Mouse (Mus musculus) urinary bladder, adult 18-20 months (tissue): ENCODE data around the gene BC107364.
"Not testable (repeated sequence)": the region's sequence is repeated elsewhere in the genome, so short reads cannot be mapped to it uniquely, and the experiment has no call there.

Source experiments
- DNase-seq, 2 experiments: peaks; one replicate each; pipeline ENCODE4 v3.0.0; 2022; ENCODE audit warnings: low spot score in 2 of 2, mixed read lengths in 2 of 2

The BC107364 gene

DNA sequence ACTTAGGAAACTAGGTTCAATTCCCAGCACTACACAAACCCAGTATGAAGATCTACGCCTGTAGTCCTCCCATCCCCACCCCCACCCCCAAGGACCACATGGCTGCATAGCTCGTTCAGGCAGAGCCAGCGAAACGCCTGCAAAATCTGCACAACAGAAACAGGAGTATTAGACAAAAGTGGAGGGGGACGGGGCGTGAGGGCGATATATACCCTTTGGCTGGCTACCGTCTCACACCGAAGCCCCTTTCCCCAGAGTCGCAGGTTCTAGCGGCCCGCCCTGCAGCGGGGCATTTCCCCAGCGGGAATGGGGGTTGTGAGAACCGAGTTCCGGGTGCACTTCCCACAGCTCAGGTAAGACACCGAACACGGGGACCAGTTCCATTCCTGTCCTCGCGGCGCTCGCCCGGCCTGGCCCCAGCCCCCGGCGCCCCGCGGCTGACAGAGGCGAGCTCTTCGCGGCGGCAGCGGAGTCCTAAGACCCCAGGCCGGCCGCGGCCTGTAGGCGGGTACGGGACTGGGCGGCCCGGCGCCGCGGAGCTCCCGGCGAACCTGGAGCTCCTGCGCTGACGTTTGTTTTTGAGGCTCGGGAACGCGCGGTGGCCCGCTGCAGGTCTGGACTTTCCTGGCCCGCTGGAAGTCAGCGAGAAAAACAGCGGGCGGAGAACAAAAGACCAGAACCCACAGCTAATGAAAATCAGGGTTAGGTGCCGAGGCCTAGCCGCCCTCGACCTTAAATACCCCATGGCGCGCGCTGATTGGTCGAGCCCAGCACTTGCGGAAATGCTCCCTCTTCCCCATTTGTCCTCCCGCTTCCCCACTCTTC lies 37.8 kb downstream of the BC107364 start:
- peak; percentile 68 to 70 for DNase-seq

DNA sequence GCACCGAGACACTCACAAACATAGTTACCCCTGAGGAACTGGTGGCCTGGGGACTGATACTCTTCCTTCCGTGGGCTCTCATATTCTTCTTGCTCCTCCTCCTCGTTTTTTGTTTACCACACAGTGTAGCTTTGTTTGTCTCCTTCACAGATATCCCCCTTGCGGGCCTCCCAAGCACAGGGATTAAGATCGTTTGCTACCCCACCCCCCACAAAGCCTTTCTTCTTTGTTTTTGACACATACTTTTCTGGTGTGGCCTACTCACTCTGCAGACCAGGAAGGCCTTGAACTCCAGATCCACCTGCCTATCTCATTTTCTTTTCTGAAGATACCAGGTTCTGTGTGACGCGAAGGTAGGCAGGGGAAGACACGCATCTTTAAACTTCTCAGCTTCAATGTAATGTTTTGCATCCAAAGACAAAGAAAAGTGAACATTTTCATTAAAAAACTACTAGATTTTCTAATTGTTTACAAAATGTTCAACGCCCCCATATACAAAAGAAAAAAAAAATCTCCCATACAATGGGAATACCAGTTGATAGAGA lies 38.5 kb downstream of the BC107364 start:
- DNase-seq = no peak

DNA sequence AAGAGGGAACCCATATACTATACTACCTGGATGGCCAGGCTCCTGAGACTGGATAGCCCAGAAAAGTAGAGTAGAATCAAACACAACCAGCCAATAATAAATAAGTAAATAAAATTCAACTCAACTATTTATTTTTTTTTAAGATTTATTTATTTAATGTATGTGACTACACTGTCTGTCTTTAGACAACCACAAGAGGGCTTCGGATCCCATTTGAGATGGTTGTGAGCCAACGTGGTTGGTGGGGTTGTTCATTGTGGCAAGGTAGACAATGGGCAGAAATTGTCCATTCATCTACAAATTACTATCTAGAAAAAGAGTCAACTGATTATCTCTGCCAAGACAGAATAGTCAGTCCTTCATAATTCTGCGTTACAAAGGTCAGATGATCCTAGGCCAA lies 40.3 kb downstream of the BC107364 start:
- DNase-seq = no peak

DNA sequence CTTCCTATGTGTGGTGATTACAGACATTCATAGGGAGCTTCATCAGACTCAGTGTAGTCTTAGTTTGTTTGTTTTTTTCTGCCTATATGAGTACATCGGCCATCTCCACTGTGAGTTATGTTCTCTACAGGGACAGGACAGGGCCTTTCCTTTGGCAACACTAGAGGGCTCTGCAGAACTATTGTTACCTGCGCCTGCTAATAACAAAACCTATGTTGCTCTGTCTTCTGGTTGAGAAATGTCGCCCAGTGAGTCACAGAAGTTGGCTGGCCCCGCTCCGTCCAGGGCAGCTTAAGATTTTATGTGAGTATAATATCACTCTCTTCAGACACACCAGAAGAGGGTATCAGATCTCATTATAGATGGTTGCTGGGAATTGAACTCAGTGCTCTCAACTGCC lies 41.1 kb downstream of the BC107364 start:
- no peak for DNase-seq

DNA sequence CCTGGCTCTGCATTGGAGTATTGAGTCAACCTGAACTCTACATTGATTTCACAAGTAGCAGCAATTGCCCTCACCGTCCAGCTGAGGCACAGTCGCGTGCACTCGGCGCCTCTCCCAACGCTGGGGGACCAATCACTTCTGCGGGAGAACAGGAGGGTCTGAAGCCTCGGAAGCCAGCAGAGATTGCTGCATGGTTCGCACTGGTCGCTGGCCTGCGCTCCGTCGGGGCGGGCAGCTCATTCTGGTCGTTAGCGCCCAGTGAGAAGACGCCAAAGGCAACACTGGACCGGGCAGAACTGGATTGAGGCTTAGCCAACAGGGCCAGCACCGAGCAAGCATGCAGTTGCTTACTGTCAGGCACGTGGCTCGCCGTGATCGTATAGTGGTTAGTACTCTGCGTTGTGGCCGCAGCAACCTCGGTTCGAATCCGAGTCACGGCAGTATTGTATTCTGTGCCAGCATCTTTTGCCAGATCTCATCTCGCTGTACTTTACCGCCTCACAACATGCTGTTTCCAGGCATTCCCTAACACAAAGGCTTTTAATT lies 42.3 kb downstream of the BC107364 start:
- DNase-seq = no peak

DNA sequence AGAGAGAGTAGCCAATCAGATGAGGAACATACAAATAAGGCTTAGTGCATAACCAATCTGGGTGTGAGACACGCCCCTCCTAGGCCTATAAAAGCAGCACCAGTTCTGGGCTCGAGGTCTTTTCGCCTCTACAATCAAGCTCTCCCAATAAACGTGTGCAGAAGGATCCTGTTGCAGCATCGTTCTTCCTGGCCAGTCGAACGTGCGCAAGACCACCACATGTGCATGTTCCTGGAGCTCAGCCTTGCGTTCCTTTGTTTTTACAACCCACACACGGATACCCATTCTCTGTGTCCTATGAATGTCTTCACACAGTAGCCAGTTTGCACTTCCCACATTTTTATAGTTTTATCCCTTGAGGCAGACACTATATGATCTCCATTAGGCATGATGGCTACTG lies 44.0 kb downstream of the BC107364 start:
- not testable (repeated sequence) for DNase-seq

DNA sequence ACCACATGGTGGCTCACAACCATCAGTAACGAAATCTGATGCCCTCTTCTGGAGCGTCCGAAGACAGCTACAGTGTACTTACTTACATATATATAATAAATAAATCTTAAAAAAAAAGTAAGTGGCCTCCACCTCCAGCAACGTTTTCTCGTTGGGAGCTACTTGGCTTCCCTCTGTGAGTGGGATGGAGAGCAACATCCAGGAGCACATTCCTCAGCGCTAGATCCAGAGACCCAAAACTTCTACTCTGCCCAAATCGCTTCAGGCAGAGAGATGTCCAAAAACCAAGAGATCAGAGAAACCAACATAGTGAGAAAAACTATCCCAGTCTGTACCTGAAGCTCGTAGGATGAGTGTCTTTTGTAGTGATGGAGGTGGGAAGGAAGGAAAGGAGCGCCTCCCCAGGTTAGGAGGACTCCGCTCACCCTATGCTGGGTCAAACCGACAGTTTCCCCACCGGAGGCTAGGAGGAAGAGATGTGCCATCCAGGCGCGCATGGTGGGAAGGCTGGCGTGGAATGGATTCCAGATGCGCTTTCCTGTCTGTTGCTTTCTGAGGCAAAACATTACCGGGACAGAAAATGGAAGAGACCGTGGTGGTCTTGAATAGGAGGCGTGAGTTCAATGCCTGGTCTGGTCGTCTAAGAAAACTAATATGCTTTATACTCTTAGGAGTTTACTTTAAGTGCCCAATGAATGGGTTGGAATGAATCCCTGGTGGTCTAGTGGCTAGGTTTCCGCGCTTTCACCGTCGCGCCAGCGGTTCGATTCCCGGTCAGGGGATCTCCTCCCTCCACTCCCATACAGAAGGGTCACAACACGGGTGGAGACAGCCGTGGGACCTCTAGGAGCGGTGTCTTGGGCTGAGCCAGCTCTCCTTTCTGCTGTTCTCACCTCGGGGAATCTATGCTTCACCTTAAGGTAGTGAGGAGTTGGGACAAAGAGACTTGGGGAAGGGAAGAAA lies 46.3 kb downstream of the BC107364 start:
- no peak for DNase-seq

DNA sequence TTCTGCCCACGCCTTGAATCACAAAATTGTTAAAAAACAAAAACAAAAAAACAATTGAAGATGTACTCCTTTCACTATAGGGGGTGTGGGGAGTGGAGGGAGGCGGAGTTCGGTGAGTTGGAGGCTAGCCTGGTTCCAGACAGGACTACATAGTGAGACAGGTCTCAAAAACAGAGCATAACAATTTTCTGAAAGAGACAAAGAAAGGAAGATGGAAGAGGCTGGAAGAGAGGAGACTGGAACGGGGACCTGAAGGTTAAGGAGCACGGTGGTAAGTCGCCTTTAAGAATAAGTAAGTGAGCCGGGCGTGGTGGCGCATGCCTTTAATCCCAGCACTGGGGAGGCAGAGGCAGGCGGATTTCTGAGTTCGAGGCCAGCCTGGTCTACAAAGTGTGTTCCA lies 47.1 kb downstream of the BC107364 start:
- DNase-seq = no peak

DNA sequence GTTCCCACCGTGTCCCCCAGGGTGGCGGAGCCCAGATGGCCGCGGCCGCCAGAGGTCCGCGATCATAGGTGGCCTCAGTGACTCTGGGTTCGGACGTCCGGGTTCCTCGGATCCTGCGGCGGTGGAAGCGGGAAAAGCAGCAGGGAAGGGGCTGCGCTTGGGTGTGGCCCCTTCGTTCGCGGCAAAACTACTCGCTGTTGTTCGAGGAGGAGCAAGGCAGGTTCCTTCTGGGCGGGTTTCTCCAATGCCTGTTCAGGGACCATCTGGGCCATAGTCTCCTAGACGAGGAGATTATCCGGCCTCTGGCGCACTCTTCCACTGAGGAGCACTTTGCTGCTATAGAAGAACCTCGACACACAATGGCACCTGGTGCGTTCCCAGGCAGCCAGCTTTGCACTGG lies 47.7 kb downstream of the BC107364 start:
- DNase-seq = no peak

DNA sequence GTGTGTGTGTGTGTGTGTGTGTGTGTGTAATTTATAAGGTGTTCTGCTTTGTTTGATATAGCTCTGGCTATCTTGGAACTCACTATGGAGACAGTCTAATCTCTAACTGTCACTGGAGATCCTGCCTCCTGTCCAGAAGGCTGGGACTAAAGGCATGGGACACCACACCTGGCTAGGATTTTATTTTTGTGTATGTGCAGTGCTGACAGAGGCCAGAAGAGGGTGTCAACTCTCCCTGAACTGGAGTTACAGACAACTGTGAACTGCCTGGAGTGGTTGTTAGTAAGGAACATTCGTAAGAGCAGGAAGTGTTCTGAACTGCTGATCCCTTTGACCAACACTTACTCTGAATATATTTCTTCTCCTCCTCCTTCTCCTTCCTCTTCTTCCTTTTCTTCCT lies 49.1 kb downstream of the BC107364 start:
- DNase-seq = no peak

DNA sequence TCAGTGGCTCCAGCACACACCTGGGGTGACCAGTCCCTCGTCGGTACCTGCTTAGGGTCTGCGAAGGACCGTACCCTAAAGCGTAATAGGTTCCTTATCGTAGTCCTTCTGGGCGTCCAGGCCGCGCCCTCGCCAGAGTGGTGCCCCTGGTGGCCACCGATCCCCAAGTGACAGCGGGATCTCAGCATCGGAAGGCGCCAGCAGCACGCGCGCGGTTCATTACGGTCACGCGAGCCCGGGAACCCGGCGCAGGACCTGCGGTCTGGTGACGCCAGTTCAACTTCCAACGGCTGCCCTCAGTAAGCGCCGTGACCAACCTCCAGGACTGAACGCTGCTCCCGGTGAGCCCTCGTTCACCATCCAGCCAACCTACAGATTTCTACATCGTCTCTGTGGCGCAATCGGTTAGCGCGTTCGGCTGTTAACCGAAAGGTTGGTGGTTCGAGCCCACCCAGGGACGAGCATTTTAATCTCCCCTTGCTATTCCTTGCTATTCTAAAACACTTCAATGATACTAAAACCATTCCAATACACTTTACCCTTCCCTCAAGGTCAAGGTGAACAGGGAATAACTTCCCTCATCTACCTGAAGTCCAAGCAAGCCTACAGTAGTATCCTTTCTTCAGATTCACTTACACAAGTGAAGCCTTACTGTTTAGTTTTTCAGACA lies 50.1 kb downstream of the BC107364 start:
- peak in 1 of 2 experiments; percentile 11 for DNase-seq

DNA sequence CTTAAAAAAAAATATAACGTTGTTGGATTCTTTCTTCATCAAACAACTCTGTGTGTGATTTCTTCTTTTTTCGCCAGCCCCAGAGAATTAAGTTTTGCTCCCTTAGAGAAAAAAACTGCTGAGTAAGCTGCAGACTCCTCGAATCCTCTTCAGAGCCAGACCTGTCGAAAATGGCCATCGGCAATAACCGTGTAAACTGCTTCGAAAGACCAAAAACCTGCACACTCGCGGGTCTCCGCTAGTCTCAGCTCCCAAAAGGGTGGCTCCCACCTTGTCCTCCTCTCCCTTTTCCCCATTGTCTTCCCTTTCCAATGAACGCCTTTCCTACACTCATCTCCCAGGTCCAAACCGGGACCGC lies 50.7 kb downstream of the BC107364 start:
- DNase-seq = no peak

DNA sequence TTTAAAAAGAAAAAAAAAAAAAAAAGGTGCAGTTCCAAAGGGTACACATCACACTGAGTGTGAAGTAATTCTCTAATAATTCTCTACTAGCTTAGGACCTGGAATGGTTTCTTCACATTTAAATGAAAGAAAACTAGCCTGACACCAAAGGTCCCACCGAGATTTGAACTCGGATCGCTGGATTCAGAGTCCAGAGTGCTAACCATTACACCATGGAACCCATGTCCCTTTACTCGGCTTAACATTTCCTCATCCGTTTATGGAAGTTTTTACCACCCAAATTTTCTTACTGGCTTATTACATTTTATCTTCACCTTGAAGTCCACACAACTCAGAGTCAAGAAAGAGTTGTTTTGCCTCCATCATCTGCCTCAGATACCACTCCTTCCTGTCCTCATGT lies 53.2 kb downstream of the BC107364 start:
- DNase-seq = no peak

DNA sequence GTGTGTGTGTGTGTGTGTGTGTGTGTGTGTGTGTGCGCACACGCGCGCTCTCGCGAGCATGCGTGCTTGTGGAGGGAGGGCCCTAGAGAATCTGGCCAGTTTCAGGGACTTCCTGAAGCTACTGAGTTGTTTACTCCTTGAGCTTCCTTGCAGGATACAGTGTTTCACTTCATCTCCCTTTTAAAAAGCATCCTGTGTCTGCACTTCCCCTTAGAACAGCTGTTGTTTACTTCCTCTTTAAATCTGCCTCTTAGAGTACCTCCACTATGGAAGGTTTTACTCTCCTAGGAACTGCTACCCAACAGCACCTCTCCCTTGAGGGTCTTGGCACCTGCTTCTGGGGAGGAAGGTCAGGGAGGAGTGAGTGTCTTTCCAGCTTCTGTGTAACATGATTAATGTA lies 55.2 kb downstream of the BC107364 start:
- DNase-seq = no peak

DNA sequence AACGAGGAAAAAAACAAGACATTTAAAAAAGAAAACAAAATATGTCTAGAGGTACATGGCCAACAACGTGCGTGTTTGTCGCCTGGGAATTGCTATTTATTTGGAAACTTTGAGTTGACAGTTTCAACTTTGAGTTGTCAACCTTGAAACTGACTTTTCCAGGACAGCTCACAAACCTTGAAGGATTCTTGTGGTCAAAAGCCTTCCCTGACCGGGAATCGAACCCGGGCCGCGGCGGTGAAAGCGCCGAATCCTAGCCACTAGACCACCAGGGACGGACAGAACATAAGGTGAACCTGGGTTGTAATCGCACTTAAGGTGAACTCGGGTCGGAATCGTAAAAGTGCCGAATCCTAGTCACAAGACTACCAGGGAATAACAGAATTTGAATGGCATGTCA lies 64.9 kb downstream of the BC107364 start:
- not testable (repeated sequence) for DNase-seq
